Mouse (Mus musculus) MN1 (cell line): Measurements from ENCODE around the gene Rps6ka1.
"Not testable (repeated sequence)": the region's sequence is repeated elsewhere in the genome, so short reads cannot be mapped to it uniquely, and the experiment has no call there.

Experiments used
- DNase-seq: peaks from one replicate; pipeline ENCODE4 v3.0.0-alpha.2; 2016; ENCODE audit warnings: low spot score

The Rps6ka1 gene

DNA sequence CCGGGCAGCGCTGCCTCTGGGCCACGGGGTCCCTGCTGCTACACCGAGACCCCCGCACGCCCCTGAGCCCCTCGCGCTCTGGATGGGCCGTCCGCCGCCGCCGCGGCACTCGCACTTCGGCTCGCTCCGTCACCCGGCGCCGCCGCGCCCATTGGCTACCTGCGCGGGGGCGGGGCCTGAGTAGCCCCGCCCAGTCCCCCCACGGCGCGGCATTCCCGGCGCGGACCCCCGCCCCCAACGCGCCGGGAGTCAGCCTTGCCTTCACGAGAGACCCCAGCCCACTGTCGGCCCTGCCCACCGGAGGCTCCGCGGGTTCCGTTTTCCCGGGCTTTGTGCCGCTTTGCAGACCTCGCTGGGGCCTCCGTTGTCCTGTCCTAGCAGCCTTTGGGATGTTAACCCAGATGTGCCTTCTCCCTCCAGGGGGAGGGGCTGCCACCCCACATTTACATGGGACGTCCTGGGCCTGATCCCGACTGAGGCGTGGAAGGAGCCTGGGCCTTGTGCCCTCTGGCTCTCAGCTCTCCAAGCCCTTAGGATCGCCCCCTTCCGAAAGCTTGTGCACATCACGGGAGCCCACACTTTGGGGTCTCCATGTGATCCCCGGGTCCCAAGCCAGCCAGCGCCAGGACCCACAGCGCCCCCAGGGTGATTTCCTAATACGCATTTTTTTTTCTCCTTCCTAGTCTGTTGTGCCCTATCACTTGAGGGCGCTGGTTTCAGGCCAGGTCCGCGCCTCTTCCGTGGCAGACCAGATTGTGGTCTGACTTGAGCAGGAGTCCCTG lies at the start of gene Rps6ka1:
Gene Rps6ka1 (minus strand): TSS at position 126 of the 782 bp plus-strand sequence.
- peak; percentile 91 for DNase-seq

- no peak for DNase-seq
Observed at GRCm38 (mm10) chr4:133931785-133932184, 44.2 kb upstream of the Rps6ka1 start.

GRCm38 (mm10) chr4:133931349-133931748 lies 43.8 kb upstream of the Rps6ka1 start:
- DNase-seq, result peak; percentile 60

- DNase-seq, result no peak
Observed at GRCm38 (mm10) chr4:133929278-133929670, 41.7 kb upstream of the Rps6ka1 start.

- DNase-seq, result peak; percentile 86
Observed at GRCm38 (mm10) chr4:133928576-133929277, 41.1 kb upstream of the Rps6ka1 start.

DNA sequence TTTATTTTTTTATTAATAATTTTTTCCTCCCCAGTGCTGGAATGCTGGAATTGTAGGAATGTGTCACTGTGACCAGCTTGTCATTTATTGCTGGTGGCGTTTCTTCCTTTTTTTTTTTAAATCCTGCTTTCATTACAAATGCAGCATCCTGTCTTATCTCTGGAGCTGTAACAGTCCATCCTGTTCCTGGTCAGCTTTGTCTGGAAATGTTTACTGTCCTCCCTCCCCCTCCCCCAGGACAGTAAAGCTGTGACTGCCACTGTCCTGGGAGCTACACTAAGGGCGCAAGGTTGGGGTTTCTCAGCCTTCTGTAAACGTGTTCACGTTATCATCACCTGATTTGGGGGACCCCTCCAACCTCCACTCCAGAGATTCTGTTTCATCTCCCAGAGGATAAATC lies 37.6 kb upstream of the Rps6ka1 start:
- peak; percentile 37 for DNase-seq

DNA sequence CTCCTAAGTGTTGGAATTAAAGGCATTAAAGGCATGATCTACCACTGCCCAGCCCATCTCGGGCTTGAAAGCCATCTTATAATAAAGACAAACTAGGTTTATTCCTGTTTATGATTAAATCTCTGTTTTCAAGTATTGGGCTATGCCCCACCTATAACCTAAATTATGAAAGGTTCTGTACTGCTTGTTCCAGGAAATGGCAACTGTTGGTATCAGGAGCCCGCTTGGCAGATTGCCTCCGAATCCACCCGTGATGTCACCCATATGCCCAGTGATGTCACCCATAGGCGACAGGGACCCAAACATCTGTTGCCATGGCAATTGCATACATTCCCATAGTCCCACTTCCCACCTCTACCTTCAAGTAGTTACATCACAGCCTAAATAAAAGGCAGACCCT lies 36.1 kb upstream of the Rps6ka1 start:
- DNase-seq, result no peak

DNA sequence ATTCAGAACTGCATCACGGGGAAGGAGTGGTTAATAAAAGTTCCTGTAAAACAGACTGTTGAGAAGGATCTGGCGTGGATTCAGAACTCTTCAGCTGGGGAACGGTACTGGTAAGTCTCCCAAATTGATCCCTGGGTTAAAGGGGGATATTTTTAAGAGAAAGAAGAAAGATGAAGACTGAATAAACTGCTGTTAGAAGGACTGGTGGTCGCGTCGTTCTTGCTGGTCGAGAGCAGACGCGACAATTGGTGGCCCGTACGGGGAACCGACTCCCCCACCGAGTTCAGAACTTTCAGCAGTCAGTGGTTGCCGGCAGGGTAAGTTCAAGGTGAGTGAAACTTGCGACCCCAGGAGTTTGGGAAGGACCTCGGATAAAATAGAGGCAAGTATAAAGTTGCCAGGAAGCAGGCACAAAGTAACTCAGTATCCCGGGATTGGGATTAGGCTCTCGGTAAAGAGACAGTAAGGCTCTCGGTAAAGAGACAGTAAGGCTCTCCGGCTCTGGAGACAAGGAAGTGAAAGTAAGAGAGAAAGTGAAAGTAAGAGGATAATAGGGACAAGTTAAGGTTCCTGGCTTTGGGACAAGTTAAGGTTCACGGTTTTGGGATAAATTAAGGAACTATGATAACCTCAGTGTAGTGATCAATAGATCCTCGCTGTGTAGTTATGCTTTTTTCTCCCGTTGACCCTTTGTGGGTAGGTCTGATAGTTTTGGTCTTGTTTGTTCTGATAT lies 30.7 kb upstream of the Rps6ka1 start:
- DNase-seq, result not testable (repeated sequence)

GRCm38 (mm10) chr4:133911983-133912382 lies 24.4 kb upstream of the Rps6ka1 start:
- DNase-seq, result no peak

DNA sequence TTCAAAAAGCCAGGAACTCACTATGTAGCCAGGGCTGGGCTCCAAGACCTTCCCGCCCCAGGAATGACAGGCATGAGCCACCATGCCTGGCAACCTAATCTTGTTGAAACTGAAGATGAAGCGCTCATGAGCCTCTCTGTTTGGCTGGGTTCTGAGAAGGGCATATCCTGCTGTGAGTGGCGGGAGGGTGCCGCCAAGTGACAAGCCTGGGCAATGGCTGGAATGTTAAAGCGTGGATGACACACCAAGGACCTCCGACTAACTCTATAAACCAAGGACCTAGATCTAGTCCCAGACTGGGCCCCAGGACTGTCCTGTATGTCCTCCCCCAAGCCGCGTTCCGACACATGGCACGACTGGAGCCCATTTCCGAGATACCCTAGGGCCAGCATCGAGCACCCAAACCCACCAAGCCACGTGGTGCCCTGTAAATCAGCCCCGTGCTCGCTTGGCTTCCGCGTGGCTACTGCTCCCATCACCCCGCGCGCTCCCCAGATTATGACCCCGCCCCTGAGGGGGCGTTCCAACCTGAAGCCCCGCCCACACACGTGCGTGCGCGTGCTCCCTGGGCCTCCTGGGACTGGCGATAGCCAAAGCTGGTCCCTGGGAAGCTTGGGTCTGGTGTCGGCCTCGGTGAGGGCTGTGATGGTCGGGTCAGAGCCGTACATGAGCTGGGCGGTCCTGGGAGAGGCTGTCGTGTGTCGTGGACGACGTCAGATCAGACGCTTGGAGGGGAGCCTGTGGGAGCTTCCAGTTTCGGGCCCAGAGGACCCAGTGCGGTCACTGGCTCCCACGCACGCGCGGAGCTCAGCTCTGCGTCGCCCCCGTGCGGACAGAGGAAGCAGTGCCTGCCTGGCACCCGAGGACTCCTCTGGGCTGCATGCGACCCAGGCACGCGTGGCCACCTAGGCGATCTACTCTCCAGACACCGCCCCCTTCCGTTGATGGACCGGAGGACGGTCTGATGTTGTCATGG lies 22.9 kb upstream of the Rps6ka1 start:
- DNase-seq, result no peak

- DNase-seq, result no peak
Observed at GRCm38 (mm10) chr4:133908051-133908450, 20.5 kb upstream of the Rps6ka1 start.

DNA sequence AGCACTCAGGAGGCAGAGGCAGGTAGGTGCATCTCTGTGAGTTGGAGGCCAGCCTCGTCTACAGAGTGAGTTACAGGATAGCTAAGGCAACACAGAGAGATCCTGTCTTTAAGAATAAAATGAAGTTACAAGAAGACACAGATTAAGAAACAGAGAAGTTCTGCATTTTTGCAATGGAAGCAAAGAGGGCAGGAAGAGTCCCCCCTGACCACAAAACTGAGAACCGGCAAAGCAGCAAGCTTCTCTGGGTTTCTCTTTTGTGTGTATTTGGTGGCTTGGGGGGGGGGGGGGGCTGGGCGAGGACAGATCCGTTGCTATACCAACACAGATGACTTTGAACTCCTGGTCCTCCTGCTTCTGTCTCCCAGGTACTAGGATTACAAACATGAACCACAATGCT lies 19.5 kb upstream of the Rps6ka1 start:
- DNase-seq, result no peak

DNA sequence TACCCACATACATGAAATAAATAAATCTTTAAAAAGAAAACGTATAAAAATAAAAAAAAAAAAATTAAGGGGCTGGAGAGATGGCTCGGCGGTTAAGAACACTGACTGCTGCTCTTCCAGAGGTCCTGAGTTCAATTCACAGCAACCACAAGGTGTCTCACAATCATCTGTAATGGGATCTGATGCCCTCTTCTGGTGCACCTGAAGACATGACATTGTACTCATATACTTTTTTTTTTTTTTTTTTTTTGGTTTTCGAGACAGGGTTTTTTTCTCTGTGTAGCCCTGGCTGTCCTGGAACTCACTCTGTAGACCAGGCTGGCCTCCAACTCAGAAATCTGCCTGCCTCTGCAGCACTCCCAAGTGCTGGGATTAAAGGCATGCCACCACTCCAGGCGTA lies 18.7 kb upstream of the Rps6ka1 start:
- DNase-seq, result not testable (repeated sequence)

GRCm38 (mm10) chr4:133905167-133905566 lies 17.6 kb upstream of the Rps6ka1 start:
- DNase-seq, result no peak

DNA sequence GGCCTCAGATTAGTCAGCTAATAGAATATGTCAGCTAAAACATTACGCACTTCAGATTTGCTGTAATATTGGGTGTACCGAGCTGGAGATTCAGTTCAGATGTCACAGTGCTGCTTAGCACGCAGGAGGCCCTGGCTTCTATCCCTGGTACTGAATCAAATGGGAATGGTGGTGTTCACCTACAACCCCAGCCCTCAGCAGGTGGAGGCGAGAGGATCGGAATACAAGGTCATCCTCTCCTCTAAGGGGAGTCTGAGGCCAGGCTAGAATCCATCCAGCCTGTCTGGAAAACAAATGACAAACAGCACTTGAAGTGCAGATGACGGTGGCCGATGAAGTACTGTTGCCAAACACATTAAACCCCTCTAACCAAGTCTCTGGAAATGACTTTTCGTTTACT lies 16.7 kb upstream of the Rps6ka1 start:
- DNase-seq, result no peak

- no peak for DNase-seq
Observed at GRCm38 (mm10) chr4:133903372-133903771, 15.8 kb upstream of the Rps6ka1 start.

GRCm38 (mm10) chr4:133902510-133902909 lies 14.9 kb upstream of the Rps6ka1 start:
- no peak for DNase-seq

GRCm38 (mm10) chr4:133900887-133901286 lies 13.3 kb upstream of the Rps6ka1 start:
- DNase-seq, result no peak

DNA sequence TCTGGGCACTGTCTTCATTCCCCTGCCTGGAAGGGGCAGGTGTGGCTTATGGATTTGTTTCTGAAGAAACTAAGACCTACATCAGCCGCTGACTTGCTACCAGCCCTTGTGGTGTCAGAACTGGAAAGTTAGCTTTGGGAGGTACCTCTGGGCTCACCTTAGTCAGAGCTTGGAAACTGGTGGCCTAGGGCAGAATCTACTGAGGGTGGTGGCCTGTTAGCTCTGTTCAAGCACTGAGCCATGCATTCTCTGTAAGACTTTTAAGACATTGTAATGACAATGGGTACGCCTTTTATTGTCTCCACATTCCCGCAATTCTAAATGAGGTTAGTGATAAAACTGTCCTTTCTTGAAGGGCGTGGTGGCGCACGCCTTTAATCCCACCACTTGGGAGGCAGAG lies 12.8 kb upstream of the Rps6ka1 start:
- no peak for DNase-seq

- peak; percentile 52 for DNase-seq
Observed at GRCm38 (mm10) chr4:133899241-133899800, 11.7 kb upstream of the Rps6ka1 start.

GRCm38 (mm10) chr4:133898151-133898550 lies 10.6 kb upstream of the Rps6ka1 start:
- no peak for DNase-seq
